Mouse (Mus musculus): ENCODE data around the gene Timeless. TPM values are rescaled to one million over a fixed set of nuclear protein-coding genes. Genes with fewer than 3 reads are reported as not detected.
A peak's percentile ranks its signal among the peaks of the same experiment; 100 is the strongest.
"Not testable (repeated sequence)": the region's sequence is repeated elsewhere in the genome, so short reads cannot be mapped to it uniquely, and the experiment has no call there.

The Timeless gene
- polyA plus RNA-seq, 1 experiment from 2014 or later = 135 TPM

DNA sequence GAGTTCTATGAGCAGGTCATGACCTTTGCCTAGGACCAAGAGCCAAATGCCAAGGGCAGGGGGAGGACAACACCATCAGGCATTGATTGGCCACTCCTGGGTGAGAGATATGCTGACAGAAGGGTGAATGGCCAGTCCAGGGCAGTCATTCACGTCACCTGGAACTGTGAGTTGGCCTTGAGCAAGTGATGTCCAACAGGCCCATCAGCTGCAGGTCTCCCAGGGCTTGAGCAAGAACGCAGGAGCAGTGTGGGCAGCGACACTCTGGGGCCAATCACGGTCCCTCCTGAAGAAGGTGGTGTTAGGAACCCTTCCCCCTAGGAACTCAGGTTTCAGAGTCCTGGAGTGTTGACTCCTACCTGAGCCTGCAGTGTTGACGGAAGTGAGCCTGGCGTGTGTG lies 30.0 kb upstream of the Timeless start:
- Histone ChIP-seq H3K9me3 (replicated peaks) (no peaks in the 10 kb centered on the region), H3K4me3 (no peak overlapping the region), H3K27ac (no peak overlapping the region), H3K27me3 (ENCODE audit: low read depth, poor library complexity, severe bottlenecking) (peaks cover 4% of the 10 kb centered on the region), H3K4me1 (peaks cover 4% of the 10 kb centered on the region; the same call in 1 of the 2 replicates), H3K36me3 (peaks cover 7% of the 10 kb centered on the region)
- 69% methylated on average over 6 of the region's 6 CpGs for WGBS
- no peak for DNase-seq (ENCODE audit: low spot score)

DNA sequence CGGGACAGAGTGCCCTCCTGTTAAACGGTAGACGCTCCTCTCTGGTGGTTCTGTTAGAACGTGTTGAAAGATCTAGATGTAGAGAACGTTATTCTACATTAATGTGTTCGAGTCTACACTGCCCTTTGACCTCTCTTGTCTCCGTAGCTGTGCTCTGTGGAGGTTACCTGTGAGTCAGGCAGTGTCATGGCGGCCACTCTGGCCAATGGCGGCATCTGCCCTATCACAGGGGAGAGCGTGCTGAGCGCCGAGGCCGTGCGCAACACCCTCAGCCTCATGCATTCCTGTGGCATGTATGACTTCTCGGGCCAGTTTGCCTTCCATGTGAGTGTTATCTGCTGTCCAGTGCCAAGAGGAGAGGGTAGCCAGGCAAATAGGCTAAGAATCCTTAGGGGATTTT lies 26.9 kb upstream of the Timeless start:
- H3K4me1 ChIP-seq = peaks cover 4% of the 10 kb centered on the region; the same call in 1 of the 2 replicates
- 90% methylated on average over 15 of the region's 15 CpGs for WGBS
- no peaks in the 10 kb centered on the region for H3K9me3 ChIP-seq (replicated peaks)
- H3K27me3 ChIP-seq (ENCODE audit: low read depth, poor library complexity, severe bottlenecking) = no peaks in the 10 kb centered on the region
- no peak overlapping the region for H3K27ac ChIP-seq
- DNase-seq (ENCODE audit: low spot score) = no peak
- H3K36me3 ChIP-seq = peaks cover 21% of the 10 kb centered on the region
- H3K4me3 ChIP-seq = no peak overlapping the region

DNA sequence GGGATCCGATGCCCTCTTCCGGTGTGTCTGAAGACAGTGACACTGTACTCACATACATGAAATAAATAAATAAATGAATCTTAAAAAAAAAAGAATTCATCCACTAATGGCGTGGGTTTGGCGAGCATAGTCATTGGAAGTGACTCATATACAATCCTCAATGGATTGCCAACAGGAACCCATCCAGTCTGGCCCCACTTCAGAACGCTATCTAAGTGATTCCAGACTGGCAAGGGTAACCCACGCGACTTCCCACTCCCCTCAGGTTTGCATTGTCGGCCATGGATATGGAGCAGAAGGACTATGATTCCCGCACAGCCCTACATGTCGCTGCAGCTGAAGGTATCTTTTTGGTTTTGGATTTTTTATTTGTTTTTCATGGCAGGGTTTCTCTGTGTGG lies 23.5 kb upstream of the Timeless start:
- Histone ChIP-seq H3K9me3 (replicated peaks) (no peaks in the 10 kb centered on the region), H3K27ac (no peak overlapping the region), H3K4me1 (peaks cover 18% of the 10 kb centered on the region), H3K27me3 (ENCODE audit: low read depth, poor library complexity, severe bottlenecking) (peaks cover 4% of the 10 kb centered on the region), H3K4me3 (no peak overlapping the region), H3K36me3 (peaks cover 26% of the 10 kb centered on the region)
- no peak for DNase-seq (ENCODE audit: low spot score)
- 96% methylated on average over 10 of the region's 10 CpGs for WGBS

DNA sequence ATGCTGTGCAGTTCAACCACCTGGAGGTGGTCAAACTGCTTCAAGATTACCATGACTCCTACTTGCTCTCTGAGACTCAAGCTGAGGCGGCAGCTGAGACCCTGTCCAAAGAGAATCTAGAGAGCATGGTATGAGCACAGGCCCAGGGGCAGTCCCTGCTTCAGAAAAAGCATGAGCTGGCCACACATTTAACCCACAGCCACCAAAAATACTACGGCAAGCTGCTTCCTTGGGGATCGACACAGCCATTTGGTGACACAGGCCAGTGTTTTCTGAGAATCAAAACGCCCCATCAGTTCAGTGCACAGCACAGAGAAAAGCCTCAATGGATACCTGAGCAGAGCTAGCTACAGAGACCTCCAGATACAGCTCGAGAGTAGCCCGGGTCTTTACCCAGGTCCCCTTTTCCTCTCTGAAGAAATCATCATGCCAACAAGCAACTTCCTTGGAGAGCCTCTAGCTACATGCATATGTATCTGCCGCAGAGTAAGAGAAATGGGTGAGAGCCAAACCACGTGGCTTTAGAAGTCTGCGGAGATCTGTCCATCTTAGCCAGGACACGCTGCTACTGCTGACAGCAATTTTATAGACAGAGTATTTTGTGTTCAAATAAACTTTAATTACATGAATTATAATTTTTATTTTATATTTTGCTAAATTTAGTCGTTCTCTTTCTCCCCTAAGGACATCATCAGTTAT lies 22.4 kb upstream of the Timeless start:
- Histone ChIP-seq H3K9me3 (replicated peaks) (no peaks in the 10 kb centered on the region), H3K4me3 (no peak overlapping the region), H3K36me3 (peaks cover 26% of the 10 kb centered on the region), H3K4me1 (peaks cover 18% of the 10 kb centered on the region), H3K27me3 (ENCODE audit: low read depth, poor library complexity, severe bottlenecking) (peaks cover 15% of the 10 kb centered on the region), H3K27ac (no peak overlapping the region)
- WGBS = 91% methylated on average over 11 of the region's 11 CpGs
- DNase-seq (ENCODE audit: low spot score) = no peak

DNA sequence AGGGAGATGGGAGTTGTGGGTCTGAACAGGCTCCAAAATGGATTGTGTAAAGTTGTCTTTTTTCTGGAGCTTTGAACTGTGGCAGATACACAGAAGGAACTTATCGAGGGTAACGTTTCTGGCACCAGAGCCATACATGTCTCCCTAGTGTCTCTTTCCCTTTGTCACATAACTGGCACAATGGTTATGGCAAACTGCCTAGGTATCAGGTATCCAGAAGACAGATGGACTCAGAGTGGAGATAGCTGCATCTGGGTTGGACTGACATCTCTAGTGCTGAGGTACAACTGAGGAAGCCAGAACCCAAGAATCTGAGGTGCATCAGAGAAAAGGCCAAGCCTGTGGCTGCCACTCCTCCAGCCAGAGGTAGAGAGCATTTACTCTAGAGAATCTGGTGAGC lies 21.7 kb upstream of the Timeless start:
- 94% methylated on average over 2 of the region's 2 CpGs for WGBS
- no peaks in the 10 kb centered on the region for H3K9me3 ChIP-seq (replicated peaks)
- H3K36me3 ChIP-seq = peaks cover 26% of the 10 kb centered on the region
- peaks cover 21% of the 10 kb centered on the region for H3K27me3 ChIP-seq (ENCODE audit: low read depth, poor library complexity, severe bottlenecking)
- 0 out of 2 replicates have a peak overlapping the region, but pooled peaks have one; percentile 68 for H3K4me3 ChIP-seq
- 0 out of 2 replicates have a peak overlapping the region, but pooled peaks have one; percentile 36 for H3K27ac ChIP-seq
- H3K4me1 ChIP-seq = peaks cover 18% of the 10 kb centered on the region
- no peak for DNase-seq (ENCODE audit: low spot score)

DNA sequence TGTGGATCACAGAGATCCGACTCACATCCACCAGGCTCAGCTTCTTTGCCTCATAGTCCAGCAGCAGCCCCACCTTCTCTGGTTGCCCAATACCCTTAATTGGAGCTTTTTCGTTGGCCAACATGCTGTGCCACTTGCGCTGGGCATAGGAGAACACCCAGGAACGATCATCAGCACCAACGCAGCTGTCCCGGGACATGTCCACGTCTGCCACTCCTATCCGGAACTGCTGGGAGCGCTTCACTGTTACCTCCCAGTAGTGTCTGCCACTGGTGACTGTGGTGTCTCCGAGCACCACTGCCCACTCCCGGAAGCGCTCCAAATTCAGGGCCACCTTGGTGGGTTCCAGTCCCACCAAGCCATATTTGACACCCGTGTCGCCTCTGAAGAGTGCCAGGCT lies 20.9 kb upstream of the Timeless start:
- Histone ChIP-seq H3K36me3 (peaks cover 26% of the 10 kb centered on the region), H3K4me3 (peak overlapping the region; percentile 68), H3K27ac (peak overlapping the region; percentile 81), H3K4me1 (peaks cover 18% of the 10 kb centered on the region), H3K9me3 (replicated peaks) (no peaks in the 10 kb centered on the region), H3K27me3 (ENCODE audit: low read depth, poor library complexity, severe bottlenecking) (peaks cover 22% of the 10 kb centered on the region)
- WGBS = 34% methylated on average over 14 of the region's 14 CpGs
- peak; percentile 54 for DNase-seq (ENCODE audit: low spot score)

DNA sequence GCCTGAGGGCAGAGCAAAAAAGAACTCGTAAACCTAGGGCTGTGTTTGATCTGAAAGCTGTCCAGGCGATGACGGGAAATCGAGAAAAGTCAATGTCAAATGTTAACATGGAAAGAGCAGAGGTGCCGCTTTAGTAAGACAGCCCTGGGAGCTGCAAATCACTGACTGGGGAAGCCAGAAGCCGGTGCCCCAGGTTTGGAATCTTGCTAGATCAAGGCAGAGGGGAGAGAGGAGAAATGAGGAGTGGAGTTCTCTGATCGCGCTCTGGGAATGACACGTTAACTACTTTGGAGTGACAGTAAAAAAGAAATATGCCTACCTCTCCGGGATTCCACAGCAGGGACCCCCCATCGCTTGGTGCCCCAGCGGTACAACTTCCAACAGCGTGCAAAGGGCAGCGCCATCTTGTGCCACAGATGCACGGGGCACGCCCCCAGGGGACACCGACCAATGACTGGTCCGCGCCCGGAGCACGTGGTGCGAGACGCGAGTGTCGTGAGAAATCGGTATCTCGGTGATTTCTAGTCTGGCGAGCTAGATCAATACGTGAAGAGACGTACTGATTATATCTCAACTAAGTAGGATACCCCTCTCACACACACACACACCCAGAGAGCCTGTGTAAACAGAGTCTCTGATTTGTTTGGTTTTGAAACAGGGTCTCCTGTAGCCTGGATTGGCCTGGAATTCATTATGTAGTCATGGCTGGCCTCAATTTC lies 20.3 kb upstream of the Timeless start, which contains the start of gene Spryd4:
Spryd4 (minus strand) TSS at position 418 of the 719 bp plus-strand sequence.
- H3K27me3 ChIP-seq (ENCODE audit: low read depth, poor library complexity, severe bottlenecking) = peaks cover 22% of the 10 kb centered on the region
- no peaks in the 10 kb centered on the region for H3K9me3 ChIP-seq (replicated peaks)
- WGBS = under 1% methylated on average over 30 of the region's 30 CpGs
- DNase-seq (ENCODE audit: low spot score) = peak; percentile 93
- H3K27ac ChIP-seq = peak within 1 kb of the TSS; percentile 81
- H3K36me3 ChIP-seq = peaks cover 22% of the 10 kb centered on the region
- peaks cover 18% of the 10 kb centered on the region for H3K4me1 ChIP-seq
- peak within 1 kb of the TSS; percentile 68 for H3K4me3 ChIP-seq

DNA sequence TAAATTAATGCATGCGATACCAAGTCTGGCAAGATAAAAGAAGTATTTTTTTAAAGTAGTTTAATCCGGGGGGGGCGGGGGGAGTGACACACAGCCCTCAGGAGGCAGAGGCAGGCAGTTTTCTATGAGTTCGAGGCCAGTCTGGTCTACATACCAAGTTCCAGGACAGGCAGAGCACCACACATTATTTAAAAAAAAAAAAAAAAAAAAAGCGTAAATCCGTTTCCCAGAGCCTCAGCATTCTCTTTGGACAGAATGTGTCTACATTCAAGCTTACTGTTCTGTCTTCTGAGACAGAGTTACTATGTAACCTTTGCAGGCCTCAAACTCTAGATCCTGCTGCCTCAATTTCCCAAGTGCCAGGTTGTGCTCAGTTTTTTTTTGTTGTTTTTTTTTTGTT lies 19.7 kb upstream of the Timeless start:
- H3K36me3 ChIP-seq = peaks cover 19% of the 10 kb centered on the region
- peaks cover 22% of the 10 kb centered on the region for H3K27me3 ChIP-seq (ENCODE audit: low read depth, poor library complexity, severe bottlenecking)
- no peaks in the 10 kb centered on the region for H3K9me3 ChIP-seq (replicated peaks)
- peak overlapping the region; percentile 81 for H3K27ac ChIP-seq
- 47% methylated on average over 6 of the region's 6 CpGs for WGBS
- H3K4me1 ChIP-seq = peaks cover 18% of the 10 kb centered on the region
- peak overlapping the region; percentile 68 for H3K4me3 ChIP-seq
- DNase-seq (ENCODE audit: low spot score) = no peak

DNA sequence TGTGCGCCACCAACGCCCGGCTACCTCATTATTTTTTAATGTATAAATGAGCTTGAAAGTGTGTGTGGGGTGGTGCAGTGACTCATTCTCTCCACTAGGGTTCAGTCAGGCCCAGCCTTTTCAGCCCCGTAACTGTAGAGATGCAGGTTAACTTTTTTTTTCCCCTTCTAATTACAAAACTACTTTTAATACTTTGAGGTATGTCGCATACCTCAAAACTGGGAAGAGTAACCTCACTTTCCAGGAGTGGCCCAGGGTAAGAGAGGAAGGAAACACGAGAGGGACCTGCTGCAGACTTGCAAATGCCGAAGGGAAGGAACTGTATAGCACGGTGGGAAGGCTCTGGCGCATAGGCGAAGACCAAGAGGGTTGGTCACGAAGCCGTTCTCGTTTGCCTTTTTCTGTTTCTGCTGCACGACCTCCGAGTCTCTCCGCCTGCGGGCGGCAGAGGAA lies 19.0 kb upstream of the Timeless start:
- Histone ChIP-seq H3K27me3 (ENCODE audit: low read depth, poor library complexity, severe bottlenecking) (peaks cover 22% of the 10 kb centered on the region), H3K4me3 (peak overlapping the region; percentile 46), H3K9me3 (replicated peaks) (no peaks in the 10 kb centered on the region), H3K36me3 (peaks cover 19% of the 10 kb centered on the region), H3K4me1 (peaks cover 18% of the 10 kb centered on the region), H3K27ac (peak overlapping the region; percentile 47)
- 2% methylated on average over 18 of the region's 18 CpGs for WGBS
- peak; percentile 66 for DNase-seq (ENCODE audit: low spot score)

DNA sequence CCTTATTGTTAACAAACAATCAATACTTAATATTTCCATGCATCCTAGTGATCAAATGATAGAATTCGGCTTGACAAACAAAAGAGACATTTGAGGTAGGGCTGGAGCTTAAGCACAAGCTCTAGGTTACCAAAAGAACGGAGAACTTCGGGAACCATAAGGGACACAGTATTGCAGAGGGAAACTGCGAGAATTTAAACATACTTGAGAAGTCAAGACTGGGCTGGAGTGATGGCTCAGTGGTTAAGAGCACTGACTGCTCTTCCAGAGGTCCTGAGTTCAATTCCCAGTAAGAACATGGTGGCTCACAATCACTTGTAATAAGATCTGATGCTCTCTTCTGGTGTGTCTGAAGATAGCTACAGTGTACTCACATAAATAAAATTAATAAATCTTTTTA lies 17.8 kb upstream of the Timeless start:
- Histone ChIP-seq H3K27me3 (ENCODE audit: low read depth, poor library complexity, severe bottlenecking) (peaks cover 22% of the 10 kb centered on the region), H3K4me1 (peaks cover 18% of the 10 kb centered on the region), H3K36me3 (peaks cover 11% of the 10 kb centered on the region)
- not testable (repeated sequence) for DNase-seq (ENCODE audit: low spot score); H3K9me3 ChIP-seq (replicated peaks); H3K27ac ChIP-seq; H3K4me3 ChIP-seq
- 94% methylated on average over 4 of the region's 4 CpGs for WGBS

DNA sequence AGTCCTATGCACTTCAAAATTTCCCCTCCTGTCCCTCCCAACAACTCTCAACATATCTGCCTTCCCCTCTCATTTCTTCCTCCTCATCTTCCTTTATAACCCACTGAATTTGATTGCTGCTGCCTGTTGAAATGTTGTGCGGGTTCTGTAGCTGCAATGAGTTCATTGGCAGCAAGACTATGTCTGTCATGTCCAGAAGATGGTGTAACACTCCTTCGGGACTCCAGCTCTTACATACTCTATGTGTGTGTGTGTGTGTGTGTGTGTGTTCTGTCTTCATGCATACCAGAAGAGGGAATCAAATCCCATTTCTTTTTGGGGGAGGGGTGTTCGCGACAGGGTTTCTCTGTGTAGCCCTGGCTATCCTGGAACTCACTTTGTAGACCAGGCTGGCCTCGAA lies 16.9 kb upstream of the Timeless start:
- Histone ChIP-seq H3K27ac (no peak overlapping the region), H3K9me3 (replicated peaks) (no peaks in the 10 kb centered on the region), H3K36me3 (peaks cover 5% of the 10 kb centered on the region), H3K4me1 (peaks cover 18% of the 10 kb centered on the region), H3K4me3 (no peak overlapping the region), H3K27me3 (ENCODE audit: low read depth, poor library complexity, severe bottlenecking) (peaks cover 22% of the 10 kb centered on the region)
- DNase-seq (ENCODE audit: low spot score) = no peak
- WGBS = 83% methylated on average over 5 of the region's 5 CpGs

DNA sequence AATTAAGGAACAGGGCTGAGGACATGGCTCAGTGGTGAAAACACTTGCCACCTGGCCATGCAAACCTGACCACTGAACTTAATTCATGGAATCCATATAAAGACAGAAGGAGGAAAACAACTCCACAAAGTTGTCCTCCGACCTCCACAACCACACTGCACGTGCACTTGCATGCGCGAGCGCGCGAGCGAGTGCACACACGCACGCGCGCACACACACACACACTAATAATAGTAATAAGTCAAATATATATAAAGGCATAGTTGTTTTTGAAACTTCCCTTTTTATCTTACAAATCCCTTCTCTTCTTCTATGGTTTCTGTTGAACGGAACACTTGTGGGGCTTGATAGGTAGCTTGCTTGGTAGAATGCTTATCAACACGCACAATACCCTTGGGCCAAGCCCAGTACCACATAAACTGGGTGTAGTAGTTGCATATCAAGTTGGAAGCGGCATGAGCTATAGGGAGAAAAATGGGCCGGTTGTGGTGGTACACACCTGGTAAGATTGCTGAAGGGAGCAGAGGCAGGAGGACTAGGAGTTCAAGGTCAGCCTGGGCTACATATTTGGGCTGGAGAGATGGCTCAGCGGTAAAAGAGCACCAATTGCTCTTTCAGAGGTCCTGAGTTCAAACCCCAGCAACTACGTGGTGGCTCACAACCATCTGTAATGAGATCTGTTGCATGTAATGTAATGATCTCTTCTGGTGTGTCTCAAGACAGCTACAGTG lies 13.3 kb upstream of the Timeless start:
- Histone ChIP-seq H3K4me1 (peaks cover 4% of the 10 kb centered on the region; the same call in 1 of the 2 replicates), H3K36me3 (no peaks in the 10 kb centered on the region), H3K27me3 (ENCODE audit: low read depth, poor library complexity, severe bottlenecking) (peaks cover 16% of the 10 kb centered on the region), H3K9me3 (replicated peaks) (no peaks in the 10 kb centered on the region), H3K4me3 (no peak overlapping the region), H3K27ac (no peak overlapping the region)
- WGBS = 96% methylated on average over 18 of the region's 18 CpGs
- no peak for DNase-seq (ENCODE audit: low spot score)

Data from limb, embryonic 10.5 days (tissue).